8 mouse cellular contexts compared by ENCODE assay signal in the genomic region with DNA sequence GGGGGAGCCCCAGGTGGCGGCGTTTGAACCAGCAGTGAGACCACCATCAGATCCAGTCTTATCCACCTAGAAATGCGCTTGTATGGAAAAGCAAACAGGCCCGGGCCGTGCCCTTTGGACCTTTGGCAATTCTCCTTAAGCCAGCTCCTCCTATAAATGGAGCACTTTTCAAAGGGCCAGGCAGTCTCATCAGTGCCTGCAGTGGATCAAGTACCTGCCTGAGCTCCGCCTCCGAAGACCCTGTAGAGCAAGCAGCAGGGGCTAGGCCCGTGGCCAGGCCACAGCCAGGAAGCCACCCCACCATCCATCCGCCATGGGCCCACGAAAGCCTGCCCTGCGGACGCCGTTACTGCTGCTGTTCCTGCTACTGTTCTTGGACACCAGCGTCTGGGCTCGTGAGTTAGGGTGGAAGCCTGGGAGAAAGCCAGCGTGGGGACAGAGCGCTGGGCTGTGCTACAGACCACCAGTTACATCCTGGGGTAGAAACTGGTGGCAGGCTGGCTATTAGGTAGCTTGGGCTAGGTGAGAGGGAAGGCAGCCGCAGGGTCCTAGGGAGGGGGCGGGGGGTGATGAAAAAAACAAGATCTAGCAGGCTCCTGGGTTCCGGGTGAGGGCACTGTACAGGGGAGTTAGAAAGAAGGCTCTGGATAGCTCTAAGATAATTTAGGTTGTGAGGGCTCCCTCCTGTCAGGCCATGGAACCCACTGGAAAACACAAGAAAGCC. TPM values are rescaled to one million over a fixed set of nuclear protein-coding genes. Genes with fewer than 3 reads are reported as not detected.
DNase-seq lines count a peak whose midpoint lies in the region; ATAC-seq lines count a peak whose summit lies in the region.

A gene (plus strand): TSS at position 183 of the 724 bp plus-strand sequence.

- H3K27me3 ChIP-seq in kidney, embryonic 14.5 days (ENCODE audit: control insufficient read depth, insufficient read depth, low read length), result no peaks in the 10 kb centered on the region
- H3K27me3 ChIP-seq in hindbrain, embryonic 12.5 days, result no peaks in the 10 kb centered on the region
- no peaks in the 10 kb centered on the region for H3K27me3 ChIP-seq in liver, embryonic 12.5 days (replicated peaks)
- H3K27me3 ChIP-seq in stomach, embryonic 16.5 days (ENCODE audit: control insufficient read depth, insufficient read depth, low read length), result no peaks in the 10 kb centered on the region

- peak; percentile 71 for DNase-seq in kidney, adult 18-20 months
- no peak for DNase-seq in cerebellum, adult 8-10 months
- DNase-seq in left cerebral cortex, postnatal 14 days (ENCODE audit: low spot score in 2 of 2), result no peak

- H3K4me2 ChIP-seq in kidney, embryonic 14.5 days (replicated peaks; ENCODE audit: low read depth, low read length), result no peak within 1 kb of the TSS
- no peak within 1 kb of the TSS for H3K4me2 ChIP-seq in hindbrain, embryonic 12.5 days (replicated peaks)
- H3K4me2 ChIP-seq in liver, embryonic 12.5 days, result 0 out of 2 replicates have a peak within 1 kb of the TSS, but pooled peaks have one; percentile 20
- H3K4me2 ChIP-seq in stomach, embryonic 16.5 days (ENCODE audit: low read depth, low read length), result peak within 1 kb of the TSS; percentile 21; the same call in 1 of the 2 replicates

- H3K9ac ChIP-seq in kidney, embryonic 14.5 days (ENCODE audit: low read depth, low read length), result no peak within 1 kb of the TSS
- no peak within 1 kb of the TSS for H3K9ac ChIP-seq in hindbrain, embryonic 12.5 days
- H3K9ac ChIP-seq in liver, embryonic 12.5 days, result peak within 1 kb of the TSS; percentile 44; the same call in 1 of the 2 replicates
- no peak within 1 kb of the TSS for H3K9ac ChIP-seq in stomach, embryonic 16.5 days (ENCODE audit: low read length)

- WGBS in kidney, embryonic 14.5 days, result 77% methylated on average over 20 of the region's 20 CpGs
- 81% methylated on average over 20 of the region's 20 CpGs for WGBS in hindbrain, embryonic 12.5 days
- WGBS in liver, embryonic 12.5 days (ENCODE audit: insufficient replicate concordance), result 68% methylated on average over 20 of the region's 20 CpGs
- WGBS in stomach, embryonic 16.5 days, result 76% methylated on average over 20 of the region's 20 CpGs

- no peaks in the 10 kb centered on the region for H3K9me3 ChIP-seq in kidney, embryonic 14.5 days (ENCODE audit: control insufficient read depth, low read length)
- no peaks in the 10 kb centered on the region for H3K9me3 ChIP-seq in hindbrain, embryonic 12.5 days (replicated peaks)
- H3K9me3 ChIP-seq in liver, embryonic 12.5 days (replicated peaks), result no peaks in the 10 kb centered on the region
- H3K9me3 ChIP-seq in stomach, embryonic 16.5 days (replicated peaks; ENCODE audit: control insufficient read depth, low read length), result no peaks in the 10 kb centered on the region

- H3K36me3 ChIP-seq in kidney, embryonic 14.5 days (ENCODE audit: control insufficient read depth, insufficient read depth, low read length), result no peaks in the 10 kb centered on the region
- H3K36me3 ChIP-seq in hindbrain, embryonic 12.5 days, result no peaks in the 10 kb centered on the region
- H3K36me3 ChIP-seq in liver, embryonic 12.5 days, result peaks cover 5% of the 10 kb centered on the region; the same call in 1 of the 2 replicates
- no peaks in the 10 kb centered on the region for H3K36me3 ChIP-seq in stomach, embryonic 16.5 days (ENCODE audit: control insufficient read depth, insufficient read depth, low read length)

- H3K27ac ChIP-seq in kidney, embryonic 14.5 days (ENCODE audit: low read depth, low read length), result no peak within 1 kb of the TSS
- no peak within 1 kb of the TSS for H3K27ac ChIP-seq in hindbrain, embryonic 12.5 days
- peak within 1 kb of the TSS; percentile 67 for H3K27ac ChIP-seq in liver, embryonic 12.5 days
- H3K27ac ChIP-seq in stomach, embryonic 16.5 days (ENCODE audit: low read length), result no peak within 1 kb of the TSS

- H3K4me1 ChIP-seq in kidney, embryonic 14.5 days (ENCODE audit: control insufficient read depth, insufficient read depth, low read length), result no peaks in the 10 kb centered on the region
- H3K4me1 ChIP-seq in hindbrain, embryonic 12.5 days, result peaks cover 6% of the 10 kb centered on the region; the same call in 1 of the 2 replicates
- H3K4me1 ChIP-seq in liver, embryonic 12.5 days, result 0 out of 2 replicates have a peak, but pooled peaks cover 2% of the 10 kb centered on the region
- no peaks in the 10 kb centered on the region for H3K4me1 ChIP-seq in stomach, embryonic 16.5 days (ENCODE audit: control insufficient read depth, insufficient read depth, low read length)

- intact Hi-C loops in left cerebral cortex, postnatal 14 days (cut with DNase I), result loop anchor here (1.0 to 5.0 kb wide), 2 partner anchors 107 to 190 kb away; no protein-coding TSS in a partner anchor

- ATAC-seq in kidney, embryonic 14.5 days (ENCODE audit: low FRiP score, low TSS enrichment), result no peak
- 0 out of 2 replicates have a peak, but pooled peaks have one; percentile 24 for ATAC-seq in hindbrain, embryonic 12.5 days (ENCODE audit: low FRiP score)
- peak; percentile 56 for ATAC-seq in liver, embryonic 12.5 days
- ATAC-seq in stomach, embryonic 16.5 days (ENCODE audit: insufficient read depth, low FRiP score), result peak; percentile 51; the same call in 1 of the 2 replicates
- ATAC-seq in activated CD4-positive, CD25-positive, alpha-beta regulatory T cell, adult 4 months, result no peak

- H3K4me3 ChIP-seq in kidney, embryonic 14.5 days (ENCODE audit: low read length), result no peak within 1 kb of the TSS
- no peak within 1 kb of the TSS for H3K4me3 ChIP-seq in hindbrain, embryonic 12.5 days
- peak within 1 kb of the TSS; percentile 45 for H3K4me3 ChIP-seq in liver, embryonic 12.5 days
- 0 out of 2 replicates have a peak within 1 kb of the TSS, but pooled peaks have one; percentile 8 for H3K4me3 ChIP-seq in stomach, embryonic 16.5 days (replicated peaks; ENCODE audit: low read length)

RNA-seq across cellular contexts. Expression of the gene that starts here (rescaled TPM):
- 0.22 TPM in 1 of 2 replicates, not detected in the other for polyA plus RNA-seq in kidney, embryonic 14.5 days (2014; fragmentation: Nextera tagmentation; extraction: Ambion mirVana)
- 0.03 and 0.12 TPM in 2 replicates for polyA plus RNA-seq in hindbrain, embryonic 12.5 days (2016; fragmentation: Nextera tagmentation; extraction: Ambion mirVana)
- polyA plus RNA-seq in liver, embryonic 12.5 days (2016; fragmentation: Nextera tagmentation; extraction: Ambion mirVana), result 64.5 and 69.2 TPM in 2 replicates
- polyA plus RNA-seq in stomach, embryonic 16.5 days (2015; fragmentation: Nextera tagmentation; extraction: Ambion mirVana), result 13.5 and 19.0 TPM in 2 replicates
- under 1 TPM in 1 of 2 experiments, not detected in 1; 0.05 TPM for polyA plus RNA-seq in activated CD4-positive, CD25-positive, alpha-beta regulatory T cell, adult 4 months (2017; shearing (Covaris generic))
- total RNA-seq in left cerebral cortex, postnatal 14 days (2021), result under 1 TPM; 0.04 to 0.11 TPM

Comparison
In these comparisons a context has a peak if more than half of its experiments do, and no peak if none do; other contexts are left out.
1. RNA of the gene that starts here (polyA plus RNA-seq): 64.5 to 69.2 TPM in liver, embryonic 12.5 days and 13.5 to 19.0 TPM in stomach, embryonic 16.5 days; 0.22 TPM in kidney, embryonic 14.5 days, 0.05 TPM in activated CD4-positive, CD25-positive, alpha-beta regulatory T cell, adult 4 months and 0.03 to 0.12 TPM in hindbrain, embryonic 12.5 days; every median in the first group is over 10 times any median in the second.
2. Peak in ATAC-seq in hindbrain, embryonic 12.5 days; RNA of the gene not detected or under 1 TPM.
3. ATAC-seq: peak in liver, embryonic 12.5 days (single experiment) and stomach, embryonic 16.5 days (single experiment); none in kidney, embryonic 14.5 days (single experiment) and activated CD4-positive, CD25-positive, alpha-beta regulatory T cell, adult 4 months (single experiment).
4. H3K4me2 ChIP-seq: peak in liver, embryonic 12.5 days (single experiment) and stomach, embryonic 16.5 days (single experiment); none in kidney, embryonic 14.5 days (single experiment) and hindbrain, embryonic 12.5 days (single experiment).
5. H3K4me3 ChIP-seq: peak in liver, embryonic 12.5 days (single experiment) and stomach, embryonic 16.5 days (single experiment); none in kidney, embryonic 14.5 days (single experiment) and hindbrain, embryonic 12.5 days (single experiment).